21 mouse cellular contexts compared by ENCODE assay signal in the genomic region with DNA sequence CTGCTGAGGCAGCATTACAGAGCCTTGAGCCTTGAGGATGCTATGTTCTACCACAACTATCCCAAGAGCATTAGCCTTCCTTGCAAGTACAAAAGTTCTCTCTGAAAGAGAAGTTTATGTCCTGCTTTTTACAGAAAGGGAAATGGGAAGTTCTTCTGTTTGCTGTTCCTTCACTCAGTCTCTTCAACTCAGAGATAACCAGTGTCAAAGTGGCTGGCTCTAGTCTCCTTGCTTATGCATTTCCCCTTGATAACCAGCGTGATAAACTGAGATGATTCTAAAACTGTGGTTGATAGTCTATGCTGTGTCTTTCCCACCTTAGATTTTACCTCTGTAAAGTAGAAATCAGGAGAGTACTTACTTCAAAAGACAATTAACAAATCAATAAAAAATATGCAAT.
"Had no signal": no experiment of that assay in that cellular context is flagged by ENCODE, and none has a peak within 500 bp of the region (broad histone marks: within the 10 kb centered on the region; RNA-seq: fewer than 3 reads in every experiment).

No protein-coding gene starts in this region.

- H3K4me3 ChIP-seq: lung, embryonic 15.5 days; midbrain, embryonic 10.5 days; midbrain, embryonic 12.5 days; myocyte; neural tube, embryonic 13.5 days; neural tube, embryonic 15.5 days; stomach, embryonic 15.5 days had no signal

- H3K4me1 ChIP-seq: neural tube, embryonic 15.5 days; stomach, embryonic 15.5 days had no signal

- H3K9ac ChIP-seq: liver, embryonic 14.5 days; lung, embryonic 15.5 days; midbrain, embryonic 12.5 days; neural tube, embryonic 13.5 days; neural tube, embryonic 15.5 days; stomach, embryonic 15.5 days had no signal

- ATAC-seq: midbrain, embryonic 16.5 days had no signal

- H3K36me3 ChIP-seq: lung, embryonic 15.5 days; midbrain, embryonic 10.5 days; midbrain, embryonic 12.5 days; neural tube, embryonic 13.5 days; neural tube, embryonic 15.5 days; stomach, embryonic 15.5 days had no signal

- H3K27ac ChIP-seq: liver, embryonic 14.5 days; lung, embryonic 15.5 days; midbrain, embryonic 12.5 days; neural tube, embryonic 13.5 days; neural tube, embryonic 15.5 days; stomach, embryonic 15.5 days; stomach, postnatal 0 days had no signal

- DNase-seq: lung, adult 2 months; lung, postnatal 10 days; lung, postnatal 4 days; midbrain, embryonic 14.5 days; retina, postnatal 1 day; right cerebral cortex, adult 18-20 months; right cerebral cortex, postnatal 25 days; right cerebral cortex, postnatal 4 days; thymus, adult 2 months; thymus, postnatal 25 days; thymus, postnatal 4 days had no signal

- H3K27me3 ChIP-seq: lung, embryonic 15.5 days; midbrain, embryonic 12.5 days; neural tube, embryonic 13.5 days; neural tube, embryonic 15.5 days; stomach, embryonic 15.5 days had no signal

- H3K9me3 ChIP-seq: lung, embryonic 15.5 days; midbrain, embryonic 10.5 days; midbrain, embryonic 12.5 days; neural tube, embryonic 13.5 days; neural tube, embryonic 15.5 days; stomach, embryonic 15.5 days had no signal

- H3K4me2 ChIP-seq: lung, embryonic 15.5 days; midbrain, embryonic 12.5 days; neural tube, embryonic 13.5 days; neural tube, embryonic 15.5 days; stomach, embryonic 15.5 days had no signal
